Mouse (Mus musculus) bone marrow, adult 2 months (tissue): ENCODE measurements around the gene Fbxw2.

Experiments
- CTCF ChIP-seq: fragments of 200-500 bp; IDR thresholded peaks from 2 replicates; pipeline ENCODE4 v1.5.1; 2011; ENCODE audit warnings: low read length, control low read depth; ENCODE audit not compliant: control insufficient read depth, insufficient read depth
- POLR2A ChIP-seq: fragments of 200-500 bp; IDR thresholded peaks from 2 replicates; pipeline ENCODE4 v1.6.1; 2011; ENCODE audit warnings: low read depth, mild to moderate bottlenecking, control low read depth, low read length, borderline replicate concordance; ENCODE audit not compliant: control insufficient read depth

GRCm38 (mm10) chr2:34808057-34808456 lies 18.1 kb downstream of the Fbxw2 start:
- TF ChIP-seq POLR2A = no peak
- TF ChIP-seq CTCF = no peak
